8 mouse cellular contexts compared by ENCODE assay signal in genomic region chr4:123916748-123917547, GRCm38 (mm10). TPM values are rescaled to one million over a fixed set of nuclear protein-coding genes. Genes with fewer than 3 reads are reported as not detected.
DNase-seq lines count a peak whose midpoint lies in the region; ATAC-seq lines count a peak whose summit lies in the region.

TSS of gene Rragc (plus strand) at chr4:123917446.

- ATAC-seq in hindbrain, embryonic 15.5 days (ENCODE audit: low FRiP score, low read depth) = peak; percentile 99

- H3K4me3 ChIP-seq in hindbrain, embryonic 15.5 days = peak within 1 kb of the TSS; percentile 87

- H3K27ac ChIP-seq in hindbrain, embryonic 15.5 days (replicated peaks) = peak within 1 kb of the TSS; percentile 84

- peak within 1 kb of the TSS; percentile 70 for H3K4me2 ChIP-seq in hindbrain, embryonic 15.5 days

- peak; percentile 99 for DNase-seq in R1 (ENCODE audit: low read depth, low spot score)
- peak; percentile 100 for DNase-seq in cerebellum, postnatal 25 days
- peak; percentile 100 for DNase-seq in frontal cortex, postnatal 36 days (ENCODE audit: low spot score in 2 of 2)
- peak; percentile 100 for DNase-seq in left cerebral cortex, adult 11 months (ENCODE audit: low spot score)
- peak; percentile 100 for DNase-seq in lung, postnatal 4 days
- DNase-seq in retina, postnatal 7 days (ENCODE audit: low read depth, low spot score) = peak; percentile 99
- peak; percentile 100 for DNase-seq in urinary bladder, adult 2 months (ENCODE audit: low spot score)

- H3K4me1 ChIP-seq in hindbrain, embryonic 15.5 days (replicated peaks) = peaks cover 33% of the 10 kb centered on the region

- no peaks in the 10 kb centered on the region for H3K27me3 ChIP-seq in hindbrain, embryonic 15.5 days

- under 1% methylated on average over 47 of the region's 49 CpGs for WGBS in hindbrain, embryonic 15.5 days

- peaks cover 18% of the 10 kb centered on the region for H3K36me3 ChIP-seq in hindbrain, embryonic 15.5 days

- H3K9ac ChIP-seq in hindbrain, embryonic 15.5 days = peak within 1 kb of the TSS; percentile 74

- no peaks in the 10 kb centered on the region for H3K9me3 ChIP-seq in hindbrain, embryonic 15.5 days

RNA-seq across cellular contexts. Expression of gene Rragc, which starts in this region (rescaled TPM):
- 44.9 and 47.8 TPM in 2 replicates for polyA plus RNA-seq in hindbrain, embryonic 15.5 days (2015; fragmentation: Nextera tagmentation; extraction: Ambion mirVana)
- polyA plus RNA-seq in urinary bladder, adult 2 months (2012; rRNA removed) = 76.6 and 77.2 TPM in 2 replicates

Comparison
In these comparisons a context has a peak if more than half of its experiments do, and no peak if none do; other contexts are left out.
1. Peak in every context shown above with its lines: DNase-seq, ATAC-seq, H3K4me3 ChIP-seq and H3K27ac ChIP-seq.